Mouse (Mus musculus) kidney, adult 2 months (tissue): Measurements from ENCODE around the gene Nfib.

Experiments
- CTCF ChIP-seq: fragments of 200-500 bp; conservative IDR thresholded peaks from 2 replicates; pipeline ENCODE4 v1.5.1; 2011; ENCODE audit warnings: low read depth, mild to moderate bottlenecking, control low read depth, low read length, moderate library complexity, mixed read lengths; ENCODE audit not compliant: insufficient read depth, insufficient read length
- POLR2A ChIP-seq: fragments of 200-500 bp; IDR thresholded peaks from one replicate; pipeline ENCODE4 v1.6.1; 2011; ENCODE audit warnings: low read depth, low read length, control low read depth

DNA sequence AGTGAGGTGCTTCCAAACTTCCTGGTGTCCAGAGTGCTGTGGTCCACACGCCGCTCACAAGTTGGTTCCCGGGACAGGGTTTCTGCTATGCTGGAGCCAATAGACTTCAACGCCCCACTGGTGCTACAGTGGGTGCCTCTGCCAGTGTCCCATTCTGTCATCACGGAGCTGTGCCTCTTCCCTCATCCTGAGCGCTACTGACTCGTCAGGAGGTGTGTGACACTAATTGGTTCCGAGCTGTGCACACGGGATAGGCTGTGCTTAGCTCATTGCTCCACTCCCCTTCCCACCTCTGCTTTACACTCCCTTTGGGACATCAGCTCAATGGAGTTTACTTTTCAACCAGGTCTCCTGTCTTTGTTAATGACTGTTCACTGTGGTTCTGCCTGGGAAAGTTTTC lies 60.8 kb downstream of the Nfib start:
- no peak for TF ChIP-seq CTCF
- no peak for TF ChIP-seq POLR2A
